Mouse (Mus musculus) left cerebral cortex, postnatal 25 days (tissue): Measurements from ENCODE around the gene Chmp2a. TPM values are rescaled to one million over a fixed set of nuclear protein-coding genes. Genes with fewer than 3 reads are reported as not detected.
"Not testable (repeated sequence)": the region's sequence is repeated elsewhere in the genome, so short reads cannot be mapped to it uniquely, and the experiment has no call there.

Experiments used
- DNase-seq, 2 experiments: peaks; one replicate each; pipeline ENCODE4 v3.0.0; 2022; ENCODE audit warnings: low spot score in 2 of 2, mixed read lengths in 1 of 2
- intact Hi-C: fragments of 180-260 bp; cut with DNase I; formaldehyde crosslinking; loops from one replicate; pipeline ENCODE4 v1.15.1; 2025
- total RNA-seq, 2 experiments: library from RNA; stranded (reverse); gene quantifications; 2 replicates each; pipeline ENCODE4 v1.2.3; 2021

The Chmp2a gene
- total RNA-seq: 100 to 1,000 TPM; 127 to 131 TPM

DNA sequence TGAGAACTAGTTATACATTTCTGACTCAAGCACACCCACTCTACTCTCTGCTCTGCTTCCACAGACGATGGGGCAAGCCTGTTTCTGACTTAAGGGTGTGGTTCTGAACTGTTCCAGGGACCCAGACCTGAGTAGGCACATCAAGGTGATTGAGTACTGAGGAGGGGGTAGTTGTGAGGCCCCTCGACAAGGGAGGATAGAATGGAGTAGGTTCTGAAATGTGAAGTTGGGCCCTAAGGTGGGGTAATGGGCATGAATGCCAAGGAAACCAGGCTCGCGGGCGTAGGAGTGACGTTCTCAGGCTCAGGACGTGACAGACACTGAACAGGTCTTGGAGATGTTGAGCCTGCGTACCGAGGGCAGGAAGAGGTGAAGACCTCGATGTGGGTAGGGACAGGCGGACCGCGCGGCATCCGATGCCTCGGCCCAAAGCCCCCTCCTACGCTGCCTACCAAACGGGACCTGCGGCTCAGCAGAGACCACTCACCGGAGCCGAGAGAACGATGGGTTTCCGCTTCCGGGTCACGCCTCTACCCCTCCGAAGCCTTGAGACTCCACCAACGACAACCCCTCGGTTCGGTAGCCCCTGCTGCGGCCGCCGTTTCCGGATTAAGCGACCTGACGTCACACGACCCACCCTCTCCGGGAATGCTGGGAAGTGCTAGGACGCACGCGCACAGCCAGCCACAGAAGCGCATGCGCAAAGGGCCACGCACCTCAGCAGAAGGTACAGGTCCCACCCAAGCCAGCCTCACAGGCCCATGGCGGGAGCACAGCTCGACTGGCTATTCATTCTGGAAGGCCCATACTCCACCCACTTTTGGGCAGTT is at the start of gene Chmp2a:
Gene Chmp2a, minus strand, starts transcription at position 660 of the 830 bp plus-strand sequence.
- peak; percentile 98 to 99 for DNase-seq
- intact Hi-C loops: loop anchor here (1.0 to 10.0 kb wide), 2 partner anchors 9 to 550 kb away; no protein-coding TSS in a partner anchor

DNA sequence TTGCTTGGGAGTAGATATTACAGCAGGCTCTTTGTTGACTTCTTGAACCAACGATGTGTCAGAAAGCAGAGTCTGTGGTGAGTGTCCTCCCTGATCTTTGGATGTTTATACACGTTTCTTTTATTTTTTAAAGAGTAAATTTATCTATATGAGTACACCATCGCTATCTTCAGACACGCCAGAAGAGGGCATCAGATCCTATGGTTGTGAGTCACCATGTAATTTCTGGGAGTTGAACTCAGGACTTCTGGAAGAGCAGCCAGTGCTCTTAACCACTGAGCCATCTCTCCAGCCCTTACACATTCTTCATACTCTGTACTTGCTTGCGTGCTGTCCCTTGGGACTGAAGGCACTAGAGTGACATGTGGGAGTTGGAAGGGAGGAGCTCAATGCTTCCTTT is 37.7 kb upstream of the Chmp2a start:
- no peak for DNase-seq
- intact Hi-C loops: loop anchor here (2.0 to 5.0 kb wide), 2 partner anchors 439 to 1245 kb away; no protein-coding TSS in a partner anchor

DNA sequence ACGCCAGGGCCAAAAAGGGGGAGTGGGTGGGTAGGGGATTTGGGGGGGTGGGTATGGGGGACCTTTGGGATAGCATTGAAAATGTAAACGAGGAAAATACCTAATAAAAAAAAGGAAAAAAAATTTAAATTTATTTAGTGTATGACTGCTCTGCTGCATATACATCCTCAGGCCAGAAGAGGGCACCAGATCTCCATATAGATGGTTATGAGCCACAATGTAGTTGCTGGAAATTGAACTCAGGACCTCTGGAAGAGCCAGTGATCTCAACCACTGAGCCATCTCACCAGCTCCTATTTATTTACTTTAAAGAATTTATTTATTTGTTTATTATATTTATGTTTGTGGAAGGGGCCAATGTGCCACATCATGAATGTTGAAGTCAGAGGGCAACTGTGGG is 28.8 kb upstream of the Chmp2a start:
- DNase-seq, intact Hi-C loops: not testable (repeated sequence)

DNA sequence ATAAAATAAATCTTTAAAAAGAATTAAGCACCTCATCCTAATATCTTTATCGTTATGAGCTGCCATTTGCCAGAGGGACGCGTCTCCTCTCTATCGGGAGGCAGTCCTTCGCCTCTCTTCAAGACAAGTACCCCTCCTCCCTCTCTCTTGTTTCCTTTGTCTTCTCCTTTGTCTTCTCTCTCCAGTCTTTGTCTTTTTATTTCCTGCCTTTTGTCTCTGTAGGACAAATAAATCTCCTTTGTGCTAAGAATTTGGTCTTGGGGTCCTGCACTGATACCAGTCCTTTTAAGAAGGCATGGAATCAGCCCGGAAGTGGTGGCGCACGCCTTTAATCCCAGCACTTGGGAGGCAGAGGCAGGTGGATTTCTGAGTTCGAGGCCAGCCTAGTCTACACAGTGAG is 24.9 kb upstream of the Chmp2a start:
- intact Hi-C loops: loop anchor here (5.0 to 10.0 kb wide), 2 partner anchors 228 to 245 kb away; partner anchors contain the start of gene Zfp329
- DNase-seq: no peak

DNA sequence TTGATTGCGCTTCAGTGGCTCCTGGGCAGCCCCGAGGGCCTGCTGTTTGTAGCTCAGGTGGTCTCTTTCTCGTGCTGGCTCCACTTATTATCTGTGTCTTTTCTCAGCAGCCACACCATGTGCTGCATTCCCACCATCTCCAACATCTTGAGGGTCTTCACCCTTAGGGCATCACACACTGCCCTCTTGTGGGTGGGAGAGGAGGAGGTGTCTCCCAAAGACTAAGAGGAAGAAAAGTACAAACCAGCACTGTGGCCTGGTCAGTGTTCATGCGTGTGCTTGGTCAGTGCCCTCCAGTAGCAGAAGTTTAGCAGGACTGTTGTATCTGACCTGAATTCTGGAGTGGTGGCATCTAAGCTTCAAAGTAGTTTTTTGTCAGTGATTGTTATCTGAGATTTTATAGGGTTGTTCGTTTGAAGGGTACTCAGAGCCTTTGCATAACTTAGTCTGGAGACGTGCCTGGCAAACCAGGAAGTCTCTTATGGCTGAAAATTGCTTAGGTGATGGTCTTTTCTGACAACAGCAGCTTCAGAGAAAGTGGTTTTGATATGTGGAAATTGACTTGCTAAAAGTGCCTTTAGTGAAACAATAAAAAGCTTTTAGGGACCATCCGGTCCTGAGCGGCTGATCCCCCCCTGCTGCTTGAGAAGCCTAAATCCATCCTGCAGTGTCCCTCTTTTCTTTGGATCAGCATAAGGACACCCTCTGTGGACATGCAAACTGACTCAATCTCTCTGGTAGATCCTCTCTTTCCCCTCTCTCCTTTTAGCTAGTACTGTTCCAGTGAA is 22.5 kb upstream of the Chmp2a start:
- intact Hi-C loops: loop anchor here (5.0 to 10.0 kb wide), 2 partner anchors 230 to 242 kb away; partner anchors contain the start of gene Zfp329
- DNase-seq: no peak

DNA sequence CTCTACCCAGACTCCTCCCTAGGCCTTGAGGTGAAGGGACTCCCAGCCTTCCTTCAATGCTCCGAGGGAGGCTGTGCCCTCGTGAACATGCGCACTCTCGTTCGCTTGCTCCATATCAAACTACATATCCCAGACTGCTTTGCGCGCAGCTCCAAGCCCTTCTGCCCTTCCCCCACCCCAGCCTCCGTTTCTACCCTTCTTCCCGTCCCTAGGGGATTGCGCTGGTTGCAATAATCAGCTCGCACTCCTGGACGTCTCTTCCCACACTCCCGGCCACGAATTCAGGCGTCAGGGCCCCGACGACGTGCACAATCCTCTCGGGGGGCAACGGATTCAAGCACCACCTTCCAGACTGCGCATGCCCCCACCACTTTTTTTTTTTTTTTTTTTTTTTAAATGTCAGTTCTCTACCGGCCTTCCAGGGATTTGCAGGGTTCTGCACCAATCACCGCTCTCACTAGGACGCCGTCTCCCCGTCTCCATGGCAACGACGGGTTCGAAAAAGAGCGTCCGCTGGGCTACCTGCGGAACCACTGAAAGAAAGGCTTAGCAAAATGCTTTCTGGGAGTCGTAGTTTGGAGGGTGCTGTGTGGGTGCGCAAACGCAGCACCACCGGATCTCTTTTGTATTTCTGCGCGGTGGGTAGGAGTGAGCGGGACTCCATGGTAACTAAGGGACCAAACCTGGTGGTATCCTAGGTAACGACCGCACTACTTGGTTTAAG is 19.8 kb upstream of the Chmp2a start, which contains the start of gene Mzf1:
Gene Mzf1, minus strand, starts transcription at position 478 of the 724 bp plus-strand sequence.
- intact Hi-C loops: loop anchor here (5.0 to 10.0 kb wide), 3 partner anchors 223 to 240 kb away; partner anchors contain the start of genes Lig1, Zfp329 and Zswim9
- DNase-seq: peak; percentile 96 to 99

DNA sequence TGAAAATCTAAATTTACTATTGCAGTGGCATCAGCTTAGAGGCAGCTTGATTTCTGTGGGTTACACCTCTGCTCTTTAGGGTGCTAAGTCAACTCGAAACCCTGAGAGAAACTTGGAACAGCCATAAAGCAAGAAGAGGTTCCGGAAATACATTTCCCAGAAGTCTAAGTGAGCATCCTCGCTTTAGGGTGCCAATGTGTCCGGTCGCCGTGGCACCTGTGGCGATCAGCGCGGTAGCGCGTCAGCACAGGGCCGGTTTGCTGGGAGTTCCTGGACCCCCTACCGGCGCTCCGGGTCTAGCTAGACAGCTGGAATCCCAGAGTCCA is 19.3 kb upstream of the Chmp2a start:
- intact Hi-C loops: loop anchor here (5.0 to 10.0 kb wide), 2 partner anchors 223 to 239 kb away; partner anchors contain the start of genes Lig1, Zfp329 and Zswim9
- DNase-seq: no peak

DNA sequence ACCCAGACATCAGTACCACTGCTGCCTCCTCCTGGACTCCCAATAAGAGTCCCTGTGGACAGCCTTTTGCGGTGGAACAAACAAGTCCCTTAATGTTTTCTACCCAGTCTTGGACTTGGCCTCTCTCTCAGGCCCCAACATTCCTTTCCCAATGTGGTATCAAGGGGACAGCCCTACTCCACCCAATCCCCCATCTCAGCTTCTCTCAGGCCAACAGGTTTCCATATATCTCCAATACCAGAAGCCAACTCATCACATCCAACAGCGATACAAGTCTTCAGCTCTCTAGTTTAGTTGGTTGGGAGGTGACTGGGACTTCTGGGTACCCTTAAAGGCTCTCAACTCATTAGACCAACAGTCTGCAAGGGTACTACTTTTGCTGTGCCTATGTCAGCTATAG is 18.9 kb upstream of the Chmp2a start:
- no peak for DNase-seq
- intact Hi-C loops: loop anchor here (5.0 to 10.0 kb wide), 2 partner anchors 224 to 239 kb away; partner anchors contain the start of genes Lig1, Zfp329 and Zswim9

DNA sequence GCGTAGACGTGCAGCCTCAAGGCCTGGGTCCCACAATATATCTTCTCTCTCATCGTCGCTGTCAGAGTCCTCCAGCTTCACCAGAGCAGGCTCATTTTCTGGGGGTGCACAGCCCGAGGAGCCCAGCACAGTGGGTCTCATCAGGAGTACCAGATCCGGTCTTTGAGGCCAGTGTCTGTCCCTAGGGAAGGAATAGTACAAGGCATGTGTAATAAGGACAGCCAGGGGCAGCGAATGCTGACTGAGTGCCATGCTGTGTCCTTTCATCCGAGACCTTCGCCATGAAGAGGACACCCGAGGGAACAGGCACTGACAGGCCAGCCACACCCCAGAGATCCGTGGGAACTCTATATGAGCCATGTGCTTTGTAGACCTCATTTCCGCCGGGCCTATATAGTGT is 18.4 kb upstream of the Chmp2a start:
- no peak for DNase-seq

DNA sequence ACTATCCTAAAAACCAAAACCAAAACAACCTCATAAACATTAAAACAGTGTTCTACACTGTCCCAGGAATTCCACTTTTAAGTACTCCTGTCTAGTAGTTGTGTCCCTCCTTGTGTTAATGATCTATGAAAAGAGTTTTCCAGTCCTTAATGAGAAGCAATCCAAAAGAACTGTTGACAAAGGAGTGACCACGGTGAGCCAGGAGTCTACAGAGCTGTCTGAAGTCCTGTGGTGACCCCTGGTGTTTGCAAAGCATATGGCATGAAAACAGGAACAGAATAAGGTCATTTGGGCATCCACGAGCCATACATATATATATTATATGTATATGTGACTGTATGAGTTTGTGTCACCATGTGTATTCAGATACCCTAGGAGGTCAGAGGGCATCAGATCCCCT is 11.5 kb upstream of the Chmp2a start:
- intact Hi-C loops: loop anchor here (1.0 to 2.0 kb wide), 2 partner anchors 37 to 133 kb away; no protein-coding TSS in a partner anchor
- DNase-seq: peak in 1 of 2 experiments; percentile 37

More for the DNA sequence above, 18.4 kb upstream of the Chmp2a start:
- intact Hi-C loops: loop anchor here (5.0 to 10.0 kb wide), 2 partner anchors 224 to 238 kb away; partner anchors contain the start of genes Lig1, Zfp329 and Zswim9

DNA sequence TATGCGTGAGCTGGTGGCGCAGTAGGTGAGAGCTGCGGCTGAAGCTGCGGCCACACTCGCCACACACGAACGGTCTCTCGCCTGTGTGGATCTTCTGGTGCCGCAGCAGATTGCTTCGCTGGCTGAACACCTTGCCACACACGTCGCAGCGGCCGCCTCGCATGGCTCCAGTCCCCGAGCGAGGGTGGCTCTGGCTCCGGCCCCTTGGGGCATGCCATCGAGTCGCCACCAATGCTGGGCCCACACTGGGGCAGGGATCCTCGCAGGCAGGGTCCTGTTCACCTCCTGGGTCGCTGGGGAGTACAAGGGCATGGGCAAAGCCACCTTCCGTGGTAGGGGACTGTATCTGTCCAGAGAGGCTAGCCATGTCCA is 9.6 kb upstream of the Chmp2a start:
- no peak for DNase-seq
- intact Hi-C loops: no loop called here

DNA sequence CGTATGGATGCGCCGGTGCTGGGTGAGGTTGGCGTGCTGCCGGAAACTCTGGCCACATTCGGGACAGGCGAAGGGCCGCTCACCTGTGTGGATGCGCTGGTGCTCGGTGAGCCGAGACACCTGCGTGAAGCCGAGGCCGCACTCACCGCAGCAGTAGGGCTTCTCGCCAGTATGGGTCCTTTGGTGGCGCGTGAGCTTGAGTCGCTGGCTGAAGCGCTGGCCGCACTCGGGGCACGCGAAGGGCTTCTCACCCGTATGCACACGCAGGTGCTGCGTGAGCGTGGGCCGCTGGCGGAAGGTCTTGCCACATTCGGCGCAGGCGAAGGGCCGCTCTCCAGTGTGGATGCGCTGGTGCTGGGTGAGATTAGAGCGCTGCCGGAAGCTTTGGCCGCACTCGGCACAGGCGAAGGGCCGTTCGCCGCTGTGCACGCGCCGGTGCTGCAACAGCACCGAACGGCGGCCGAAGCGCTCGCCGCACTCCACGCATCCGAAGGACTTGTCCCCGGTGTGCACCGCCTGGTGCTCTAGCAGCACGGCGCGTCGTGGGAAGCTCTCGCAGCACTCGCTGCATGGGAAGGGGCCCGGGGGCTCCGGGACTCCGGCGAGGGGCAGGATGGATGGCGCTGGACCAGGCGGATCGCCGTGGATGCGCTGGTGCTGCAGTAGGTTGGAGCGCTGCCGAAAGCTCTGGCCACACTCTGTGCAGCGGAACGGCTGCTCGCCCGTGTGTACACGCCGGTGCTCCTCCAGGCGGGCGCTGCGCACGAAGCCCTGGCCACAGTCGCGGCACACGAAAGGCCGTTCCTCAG is 9.0 kb upstream of the Chmp2a start:
- DNase-seq: peak; percentile 54 to 56
- intact Hi-C loops: no loop called here

DNA sequence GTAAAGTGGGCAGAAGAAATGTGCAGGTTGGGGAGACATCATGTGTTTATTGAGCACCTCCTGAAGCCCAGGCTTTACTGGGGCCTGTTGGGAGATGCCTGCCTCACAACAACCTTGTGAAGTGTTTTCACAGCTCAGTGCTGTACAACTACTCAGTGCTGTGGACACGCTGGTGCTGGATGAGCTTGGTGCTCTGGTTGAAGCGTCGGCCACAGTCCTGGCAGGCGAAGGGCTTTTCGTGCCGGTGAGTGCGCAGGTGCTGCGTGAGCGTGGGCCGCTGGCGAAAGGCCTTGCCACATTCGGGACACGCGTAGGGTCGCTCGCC is 8.5 kb upstream of the Chmp2a start:
- peak in 1 of 2 experiments; percentile 9 for DNase-seq
- intact Hi-C loops: no loop called here

DNA sequence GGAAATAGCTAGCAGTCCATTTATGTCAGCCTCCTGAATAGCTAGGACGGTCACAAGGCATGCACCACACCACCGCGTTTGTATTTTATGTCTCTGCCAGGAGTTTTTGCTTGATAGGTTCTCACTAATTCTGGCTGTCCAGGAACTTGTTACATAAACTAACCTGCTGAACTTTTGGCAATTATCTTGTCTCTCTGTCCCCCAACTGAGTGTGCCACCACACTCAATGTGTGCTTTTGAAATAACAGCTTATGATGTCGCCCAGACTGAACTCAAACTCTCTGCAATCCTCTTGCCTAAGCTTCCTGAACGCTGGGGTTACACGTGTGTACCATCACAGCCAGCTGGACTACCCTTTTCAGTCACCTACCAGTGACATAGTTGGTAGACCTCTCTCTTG is 7.9 kb upstream of the Chmp2a start:
- no peak for DNase-seq
- intact Hi-C loops: no loop called here

DNA sequence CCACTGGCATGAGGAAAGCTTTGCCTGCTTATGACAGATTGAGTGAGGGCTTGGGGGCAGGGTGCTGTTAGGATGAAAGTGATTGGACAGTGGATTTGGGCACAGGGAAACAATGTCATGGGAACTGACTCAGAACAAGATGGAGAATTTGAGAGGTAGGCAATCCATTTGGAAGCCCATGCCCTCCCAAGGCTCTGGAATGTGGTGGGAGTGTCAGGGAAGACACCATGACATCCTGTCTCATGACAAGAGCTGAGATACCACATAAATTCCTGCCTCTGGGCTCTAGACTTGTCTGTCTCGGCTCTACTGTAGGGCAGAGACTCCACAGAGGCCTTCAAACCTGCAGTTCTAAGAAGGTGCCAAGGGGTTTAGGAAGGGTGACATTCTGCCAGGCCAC is 6.6 kb upstream of the Chmp2a start:
- intact Hi-C loops: no loop called here

DNA sequence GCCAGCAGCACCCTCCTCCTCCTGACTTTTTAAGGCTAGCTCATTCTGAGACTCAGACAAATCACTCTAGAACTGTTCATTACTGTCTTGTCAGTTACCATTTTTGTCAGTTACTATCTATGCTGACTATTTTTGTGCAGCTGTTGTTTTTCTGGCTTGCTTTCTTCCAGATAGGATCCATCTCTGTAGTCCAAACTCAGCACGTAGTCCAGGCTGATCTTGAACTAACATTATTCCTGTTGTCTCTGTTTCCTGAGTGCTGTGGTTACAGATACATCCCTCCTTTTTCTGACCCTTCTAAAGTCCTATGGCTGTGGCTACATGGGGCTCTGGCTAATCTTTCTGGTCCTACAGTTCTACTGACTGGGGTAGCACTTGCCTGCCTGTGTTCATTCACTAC is 4.6 kb upstream of the Chmp2a start:
- intact Hi-C loops: loop anchor here (5.0 to 10.0 kb wide), 3 partner anchors 62 to 554 kb away; partner anchors contain the start of genes Rps5 and Zfp446
- no peak for DNase-seq

More for the DNA sequence above, 6.6 kb upstream of the Chmp2a start:
- DNase-seq: no peak

DNA sequence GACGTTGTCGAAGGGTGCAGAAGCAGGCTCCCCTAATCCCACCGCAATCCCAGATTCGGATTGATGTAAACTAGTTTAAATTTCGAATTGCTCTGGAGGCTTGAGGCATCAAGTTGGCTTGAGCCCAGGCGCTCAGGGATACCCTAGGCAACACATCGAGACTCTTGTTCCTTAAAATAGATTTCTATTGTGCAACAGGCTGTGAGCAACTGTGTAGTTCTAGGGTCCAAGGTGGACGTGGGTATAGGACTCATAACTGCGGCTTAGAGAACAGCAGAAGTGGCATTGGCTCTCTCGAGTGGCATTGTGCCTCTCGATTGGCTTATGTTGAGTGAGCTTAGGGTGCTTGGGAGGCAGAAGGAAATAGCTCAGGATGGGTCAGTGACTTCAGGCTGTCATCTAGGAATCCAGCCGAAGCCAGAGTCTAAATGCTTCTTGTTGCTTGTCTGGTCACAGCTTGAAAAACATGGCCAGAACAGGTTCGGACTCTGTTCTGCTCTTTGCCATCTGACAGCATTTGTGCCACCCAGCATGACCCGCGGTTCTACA is 4.1 kb upstream of the Chmp2a start:
- intact Hi-C loops: loop anchor here (5.0 to 10.0 kb wide), 3 partner anchors 61 to 554 kb away; partner anchors contain the start of genes Rps5 and Zfp446
- DNase-seq: peak in 1 of 2 experiments; percentile 27
